Mouse (Mus musculus): ENCODE data around the gene Pld4.

DNA sequence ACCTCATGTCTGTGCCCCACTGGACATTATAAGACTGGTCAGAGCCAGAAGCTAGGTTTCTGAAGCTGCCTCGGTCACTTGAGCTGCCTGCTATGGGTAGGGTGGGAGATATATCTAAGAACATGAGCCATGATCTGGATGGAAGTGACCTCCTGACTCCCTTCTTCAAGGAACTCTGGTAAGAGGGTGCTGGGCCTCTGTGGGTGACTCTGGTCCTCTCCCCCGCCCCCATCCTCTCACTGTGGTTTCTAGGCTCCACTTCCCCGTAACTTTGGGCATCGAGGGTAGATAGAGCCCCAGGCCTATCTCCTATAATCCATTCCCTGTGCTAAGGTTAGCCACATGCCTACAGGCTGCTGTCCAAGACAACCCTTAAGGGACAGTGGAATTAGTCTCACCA is 956 bp downstream of the Pld4 start:
- no peak for TF ChIP-seq CTCF (conservative IDR thresholded peaks at IDR 0.05; ENCODE audit: low read length)
- TF ChIP-seq NANOG (IDR thresholded peaks at IDR 0.05; ENCODE audit: borderline replicate concordance, low read length) = no peak

Data from E14TG2a.4 (cell line).